ENCODE assay signal across 24 mouse cellular contexts in the genomic region with DNA sequence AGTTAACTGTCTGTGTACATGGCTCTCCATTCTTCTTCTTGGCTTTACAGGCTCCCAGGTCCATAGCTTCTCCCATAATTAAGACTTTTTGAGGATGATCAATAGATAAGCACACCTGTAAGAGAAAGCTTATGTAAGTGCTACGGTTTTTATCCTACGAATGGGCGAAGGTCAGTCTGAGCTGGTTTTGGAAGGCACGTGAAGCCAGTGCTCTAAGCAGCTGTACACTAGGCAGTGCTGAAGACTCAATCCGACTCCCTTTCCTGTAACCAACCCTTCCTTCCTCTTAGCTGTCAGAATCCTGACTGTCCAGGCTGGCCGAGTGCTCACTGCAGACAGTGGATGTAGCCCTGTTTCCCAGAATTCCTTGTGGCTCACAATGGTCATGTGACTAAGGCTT. TPM values are rescaled to one million over a fixed set of nuclear protein-coding genes. Genes with fewer than 3 reads are reported as not detected.
"Had no signal": no experiment of that assay in that cellular context is flagged by ENCODE, and none has a peak within 500 bp of the region (broad histone marks: within the 10 kb centered on the region; RNA-seq: fewer than 3 reads in every experiment).

No protein-coding gene starts in this region.

- H3K4me2 ChIP-seq: neural tube, embryonic 13.5 days; neural tube, embryonic 15.5 days; stomach, embryonic 15.5 days had no signal

- H3K9me3 ChIP-seq: neural tube, embryonic 13.5 days; neural tube, embryonic 15.5 days; stomach, embryonic 15.5 days had no signal

- DNase-seq: retina, postnatal 1 day; right cerebral cortex, adult 18-20 months; right cerebral cortex, postnatal 14 days; right cerebral cortex, postnatal 25 days; right cerebral cortex, postnatal 4 days; spleen, adult 18-20 months; thymus, adult 18-20 months; thymus, adult 2 months; thymus, postnatal 14 days; thymus, postnatal 25 days; thymus, postnatal 36 days; thymus, postnatal 4 days had no signal

- H3K4me1 ChIP-seq: neural tube, embryonic 13.5 days; neural tube, embryonic 15.5 days; stomach, embryonic 15.5 days had no signal

- H3K4me3 ChIP-seq: neural tube, embryonic 13.5 days; neural tube, embryonic 15.5 days; stomach, embryonic 15.5 days had no signal

- H3K27me3 ChIP-seq: neural tube, embryonic 13.5 days; neural tube, embryonic 15.5 days; stomach, embryonic 15.5 days had no signal

- H3K27ac ChIP-seq: neural tube, embryonic 13.5 days; neural tube, embryonic 15.5 days; stomach, embryonic 15.5 days; stomach, postnatal 0 days had no signal

- H3K9ac ChIP-seq: neural tube, embryonic 13.5 days; neural tube, embryonic 15.5 days; stomach, embryonic 15.5 days had no signal

- H3K36me3 ChIP-seq: neural tube, embryonic 15.5 days had no signal

RNA-seq across cellular contexts. Expression of gene Ucma, which starts 25.3 kb away (rescaled TPM):
- total RNA-seq: neutrophil, adult 5-6 weeks had no signal
- polyA plus RNA-seq: neural tube, embryonic 13.5 days; neural tube, embryonic 14.5 days; neural tube, embryonic 15.5 days; small intestine, adult 2 months; spleen, adult 2 months; stomach, embryonic 14.5 days; stomach, embryonic 15.5 days; stomach, embryonic 16.5 days; stomach, postnatal 0 days; testis, adult 2 months; urinary bladder, adult 2 months had no signal
